Mouse (Mus musculus): ENCODE data around the gene Gata5.

GRCm38 (mm10) chr2:180311147-180311546, 23.4 kb downstream of the Gata5 start:
- TF ChIP-seq CHD2 (IDR thresholded peaks at IDR 0.05; ENCODE audit: low read depth, low read length): no peak
- TF ChIP-seq ZNF384 (IDR thresholded peaks at IDR 0.05; ENCODE audit: low read depth, low read length): no peak
- TF ChIP-seq ZC3H11A (IDR thresholded peaks at IDR 0.05; ENCODE audit: borderline replicate concordance, low read depth, low read length): no peak
- no peak for TF ChIP-seq MAFK (IDR thresholded peaks at IDR 0.05; ENCODE audit: insufficient read depth, low read depth, low read length)
- TF ChIP-seq HCFC1 (IDR thresholded peaks at IDR 0.05; ENCODE audit: borderline replicate concordance, insufficient read depth, low read length): no peak
